Mouse (Mus musculus) heart, embryonic 13.5 days (tissue): Measurements from ENCODE around the gene Fam32a. TPM values are rescaled to one million over a fixed set of nuclear protein-coding genes. Genes with fewer than 3 reads are reported as not detected.

ENCODE experiments used
- ATAC-seq: fragments of 200-750 bp; cut with Nextera tagmentation; 2 replicates; pipeline ENCODE4 v1.8.0; 2017; ENCODE audit warnings: moderate TSS enrichment; ENCODE audit not compliant: insufficient number of reproducible peaks, low FRiP score, low TSS enrichment; ENCODE audit errors: extremely low read depth
- H3K27ac ChIP-seq: fragments of 300-500 bp; sonication (generic); replicated peaks from 2 replicates; pipeline ENCODE4 v1.5.1; 2015; ENCODE audit warnings: moderate library complexity, mild to moderate bottlenecking, inconsistent platforms
- H3K27me3 ChIP-seq: fragments of 300-500 bp; sonication (generic); replicated peaks from 2 replicates; pipeline ENCODE4 v1.6.1; 2015; ENCODE audit warnings: mild to moderate bottlenecking, inconsistent platforms
- H3K36me3 ChIP-seq: fragments of 300-500 bp; sonication (generic); 2 replicates; pipeline ENCODE4 v1.6.1; 2015; ENCODE audit warnings: mild to moderate bottlenecking, inconsistent platforms
- H3K4me1 ChIP-seq: fragments of 300-500 bp; sonication (generic); 2 replicates; pipeline ENCODE4 v1.6.1; 2015; ENCODE audit warnings: inconsistent platforms
- H3K4me2 ChIP-seq: fragments of 300-500 bp; sonication (generic); 2 replicates; pipeline ENCODE4 v1.6.1; 2015; ENCODE audit warnings: inconsistent platforms, mild to moderate bottlenecking, moderate library complexity
- H3K4me3 ChIP-seq: fragments of 300-500 bp; sonication (generic); 2 replicates; pipeline ENCODE4 v1.5.1; 2015; ENCODE audit warnings: moderate library complexity, mild to moderate bottlenecking, inconsistent platforms
- H3K9ac ChIP-seq: fragments of 300-500 bp; sonication (generic); 2 replicates; pipeline ENCODE4 v1.6.1; 2015; ENCODE audit warnings: inconsistent platforms, mild to moderate bottlenecking, moderate library complexity
- H3K9me3 ChIP-seq: fragments of 300-500 bp; sonication (generic); 2 replicates; pipeline ENCODE4 v1.6.1; 2016; ENCODE audit warnings: inconsistent platforms
- WGBS: fragments of 180-500 bp; shearing (Covaris S2); methylation state at CpG from one replicate; pipeline ENCODE4 v1.1.7; 2015; ENCODE audit warnings: mixed read lengths; 5-methylcytosine and 5-hydroxymethylcytosine counted together
- polyA plus RNA-seq: library from polyadenylated mRNA; unstranded; fragments of >200 nt; fragmentation: Nextera tagmentation; extraction: Ambion mirVana; gene quantifications from 2 replicates; pipeline ENCODE4 v1.2.1, GENCODE M21; 2015

Fam32a gene
- polyA plus RNA-seq, 1 experiment from 2014 or later, result 41.6 TPM

- H3K4me2 ChIP-seq, result no peak overlapping the region
- H3K4me3 ChIP-seq, result no peak overlapping the region
- H3K4me1 ChIP-seq, result peaks cover 19% of the 10 kb centered on the region
- 0 out of 2 replicates have a peak overlapping the region, but pooled peaks have one; percentile 8 for H3K9ac ChIP-seq
- no peaks in the 10 kb centered on the region for H3K9me3 ChIP-seq
- H3K36me3 ChIP-seq, result peaks cover 43% of the 10 kb centered on the region
- 97% methylated on average over 1 of the region's 1 CpGs for WGBS
- ATAC-seq, result no peak
- H3K27ac ChIP-seq, result no peak overlapping the region
- no peaks in the 10 kb centered on the region for H3K27me3 ChIP-seq
Observed at GRCm38 (mm10) chr8:72242226-72242625, 22.7 kb downstream of the Fam32a start.

GRCm38 (mm10) chr8:72244610-72245009 is 25.1 kb downstream of the Fam32a start:
- H3K27me3 ChIP-seq, result no peaks in the 10 kb centered on the region
- H3K9ac ChIP-seq, result peak overlapping the region; percentile 33; the same call in 1 of the 2 replicates
- H3K4me2 ChIP-seq, result no peak overlapping the region
- no peak for ATAC-seq
- 46% methylated on average over 2 of the region's 2 CpGs for WGBS
- no peaks in the 10 kb centered on the region for H3K9me3 ChIP-seq
- H3K4me3 ChIP-seq, result no peak overlapping the region
- no peak overlapping the region for H3K27ac ChIP-seq
- H3K4me1 ChIP-seq, result peaks cover 16% of the 10 kb centered on the region
- peaks cover 66% of the 10 kb centered on the region for H3K36me3 ChIP-seq

- Histone ChIP-seq H3K9ac (no peak overlapping the region), H3K9me3 (no peaks in the 10 kb centered on the region), H3K27me3 (no peaks in the 10 kb centered on the region), H3K4me3 (no peak overlapping the region), H3K27ac (no peak overlapping the region), H3K36me3 (peaks cover 37% of the 10 kb centered on the region), H3K4me1 (peaks cover 17% of the 10 kb centered on the region), H3K4me2 (no peak overlapping the region)
- WGBS, result 57% methylated on average over 7 of the region's 7 CpGs
- no peak for ATAC-seq
Observed at GRCm38 (mm10) chr8:72257171-72257901, 37.8 kb downstream of the Fam32a start.

- H3K36me3 ChIP-seq, result peaks cover 31% of the 10 kb centered on the region
- H3K4me3 ChIP-seq, result no peak overlapping the region
- peaks cover 17% of the 10 kb centered on the region for H3K4me1 ChIP-seq
- H3K9ac ChIP-seq, result no peak overlapping the region
- no peak overlapping the region for H3K27ac ChIP-seq
- no peaks in the 10 kb centered on the region for H3K27me3 ChIP-seq
- H3K4me2 ChIP-seq, result no peak overlapping the region
- H3K9me3 ChIP-seq, result no peaks in the 10 kb centered on the region
- 92% methylated on average over 1 of the region's 1 CpGs for WGBS
- no peak for ATAC-seq
Observed at GRCm38 (mm10) chr8:72257902-72258238, 38.3 kb downstream of the Fam32a start.

- no peak overlapping the region for H3K9ac ChIP-seq
- no peaks in the 10 kb centered on the region for H3K9me3 ChIP-seq
- no peak overlapping the region for H3K4me2 ChIP-seq
- no peak overlapping the region for H3K27ac ChIP-seq
- no peak overlapping the region for H3K4me3 ChIP-seq
- no peak for ATAC-seq
- H3K36me3 ChIP-seq, result peaks cover 11% of the 10 kb centered on the region
- H3K27me3 ChIP-seq, result no peaks in the 10 kb centered on the region
- H3K4me1 ChIP-seq, result peaks cover 17% of the 10 kb centered on the region
- WGBS, result 68% methylated on average over 2 of the region's 2 CpGs
Observed at GRCm38 (mm10) chr8:72259862-72260261, 40.3 kb downstream of the Fam32a start.

- H3K4me3 ChIP-seq, result no peak overlapping the region
- 45% methylated on average over 4 of the region's 4 CpGs for WGBS
- no peak overlapping the region for H3K4me2 ChIP-seq
- H3K9me3 ChIP-seq, result no peaks in the 10 kb centered on the region
- peaks cover 17% of the 10 kb centered on the region for H3K4me1 ChIP-seq
- H3K36me3 ChIP-seq, result peaks cover 4% of the 10 kb centered on the region
- ATAC-seq, result no peak
- peak overlapping the region; percentile 69 for H3K27ac ChIP-seq
- H3K27me3 ChIP-seq, result no peaks in the 10 kb centered on the region
- peak overlapping the region; percentile 61 for H3K9ac ChIP-seq
Observed at GRCm38 (mm10) chr8:72260585-72260984, 41.1 kb downstream of the Fam32a start.

- 17% methylated on average over 2 of the region's 2 CpGs for WGBS
- Histone ChIP-seq H3K4me1 (peaks cover 17% of the 10 kb centered on the region), H3K4me3 (no peak overlapping the region), H3K36me3 (no peaks in the 10 kb centered on the region), H3K4me2 (no peak overlapping the region), H3K9me3 (no peaks in the 10 kb centered on the region), H3K27ac (peak overlapping the region; percentile 69), H3K9ac (peak overlapping the region; percentile 61), H3K27me3 (no peaks in the 10 kb centered on the region)
- ATAC-seq, result peak; percentile 38; the same call in 1 of the 2 replicates
Observed at GRCm38 (mm10) chr8:72261019-72261418, 41.5 kb downstream of the Fam32a start.

GRCm38 (mm10) chr8:72261431-72261830 is 41.9 kb downstream of the Fam32a start:
- no peaks in the 10 kb centered on the region for H3K27me3 ChIP-seq
- no peaks in the 10 kb centered on the region for H3K36me3 ChIP-seq
- no peak overlapping the region for H3K4me2 ChIP-seq
- ATAC-seq, result no peak
- H3K9ac ChIP-seq, result peak overlapping the region; percentile 61; the same call in 1 of the 2 replicates
- H3K9me3 ChIP-seq, result no peaks in the 10 kb centered on the region
- peaks cover 17% of the 10 kb centered on the region for H3K4me1 ChIP-seq
- peak overlapping the region; percentile 69; the same call in 1 of the 2 replicates for H3K27ac ChIP-seq
- no peak overlapping the region for H3K4me3 ChIP-seq

- H3K27me3 ChIP-seq, result no peaks in the 10 kb centered on the region
- ATAC-seq, result no peak
- H3K36me3 ChIP-seq, result no peaks in the 10 kb centered on the region
- H3K4me3 ChIP-seq, result no peak overlapping the region
- H3K9ac ChIP-seq, result no peak overlapping the region
- no peak overlapping the region for H3K27ac ChIP-seq
- H3K4me1 ChIP-seq, result peaks cover 17% of the 10 kb centered on the region
- H3K9me3 ChIP-seq, result no peaks in the 10 kb centered on the region
- no peak overlapping the region for H3K4me2 ChIP-seq
- 46% methylated on average over 5 of the region's 5 CpGs for WGBS
Observed at GRCm38 (mm10) chr8:72261872-72262271, 42.3 kb downstream of the Fam32a start.

GRCm38 (mm10) chr8:72262756-72263155 is 43.2 kb downstream of the Fam32a start:
- no peaks in the 10 kb centered on the region for H3K9me3 ChIP-seq
- 91% methylated on average over 2 of the region's 2 CpGs for WGBS
- H3K36me3 ChIP-seq, result no peaks in the 10 kb centered on the region
- no peak overlapping the region for H3K27ac ChIP-seq
- no peaks in the 10 kb centered on the region for H3K27me3 ChIP-seq
- ATAC-seq, result no peak
- no peak overlapping the region for H3K4me2 ChIP-seq
- H3K4me3 ChIP-seq, result no peak overlapping the region
- H3K9ac ChIP-seq, result no peak overlapping the region
- H3K4me1 ChIP-seq, result peaks cover 17% of the 10 kb centered on the region

- Histone ChIP-seq H3K4me3 (no peak overlapping the region), H3K4me2 (no peak overlapping the region), H3K4me1 (peaks cover 23% of the 10 kb centered on the region), H3K27ac (no peak overlapping the region), H3K9ac (no peak overlapping the region), H3K36me3 (no peaks in the 10 kb centered on the region), H3K27me3 (no peaks in the 10 kb centered on the region), H3K9me3 (no peaks in the 10 kb centered on the region)
- WGBS, result 54% methylated on average over 7 of the region's 7 CpGs
- ATAC-seq, result no peak
Observed at GRCm38 (mm10) chr8:72263451-72263850, 43.9 kb downstream of the Fam32a start.

- no peaks in the 10 kb centered on the region for H3K9me3 ChIP-seq
- no peaks in the 10 kb centered on the region for H3K36me3 ChIP-seq
- H3K4me1 ChIP-seq, result peaks cover 31% of the 10 kb centered on the region
- H3K4me2 ChIP-seq, result no peak overlapping the region
- no peak for ATAC-seq
- no peak overlapping the region for H3K9ac ChIP-seq
- no peak overlapping the region for H3K27ac ChIP-seq
- no peaks in the 10 kb centered on the region for H3K27me3 ChIP-seq
- no peak overlapping the region for H3K4me3 ChIP-seq
- 48% methylated on average over 6 of the region's 7 CpGs for WGBS
Observed at GRCm38 (mm10) chr8:72265342-72265741, 45.8 kb downstream of the Fam32a start.
